Mouse (Mus musculus) heart, embryonic 16.5 days (tissue): Measurements from ENCODE around the gene Ddx54. TPM values are rescaled to one million over a fixed set of nuclear protein-coding genes. Genes with fewer than 3 reads are reported as not detected.
A peak's percentile ranks its signal among the peaks of the same experiment; 100 is the strongest.

Experiments
- ATAC-seq: fragments of 200-750 bp; cut with Nextera tagmentation; replicated peaks from 2 replicates; pipeline ENCODE4 v1.8.0; 2017; ENCODE audit warnings: moderate number of reproducible peaks; ENCODE audit not compliant: insufficient read depth, low FRiP score; ENCODE audit errors: extremely low read depth
- H3K27ac ChIP-seq: fragments of 300-500 bp; sonication (generic); 2 replicates; pipeline ENCODE4 v1.5.1; 2014; ENCODE audit warnings: mild to moderate bottlenecking, low read length, control low read depth, moderate library complexity
- H3K27me3 ChIP-seq: fragments of 300-500 bp; sonication (generic); 2 replicates; pipeline ENCODE4 v1.6.1; 2014; ENCODE audit warnings: low read length, mixed read lengths; ENCODE audit not compliant: control insufficient read depth, insufficient read depth
- H3K36me3 ChIP-seq: fragments of 300-500 bp; sonication (generic); 2 replicates; pipeline ENCODE4 v1.6.1; 2014; ENCODE audit not compliant: control insufficient read depth, insufficient read depth
- H3K4me1 ChIP-seq: fragments of 300-500 bp; sonication (generic); 2 replicates; pipeline ENCODE4 v1.6.1; 2014; ENCODE audit warnings: low read length, mixed read lengths; ENCODE audit not compliant: control insufficient read depth, insufficient read depth
- H3K4me2 ChIP-seq: fragments of 300-500 bp; sonication (generic); 2 replicates; pipeline ENCODE4 v1.6.1; 2014; ENCODE audit warnings: low read depth, mild to moderate bottlenecking, control low read depth, low read length
- H3K4me3 ChIP-seq: fragments of 300-500 bp; sonication (generic); 2 replicates; pipeline ENCODE4 v1.5.1; 2014; ENCODE audit warnings: mild to moderate bottlenecking, control low read depth, low read length
- H3K9ac ChIP-seq: fragments of 300-500 bp; sonication (generic); 2 replicates; pipeline ENCODE4 v1.6.1; 2014; ENCODE audit warnings: low read length, control low read depth
- H3K9me3 ChIP-seq: fragments of 300-500 bp; sonication (generic); replicated peaks from 2 replicates; pipeline ENCODE4 v1.6.1; 2016; ENCODE audit warnings: low read length; ENCODE audit not compliant: control insufficient read depth
- WGBS: fragments of 180-500 bp; shearing (Covaris S2); extraction: QIAGEN DNeasy Blood & Tissue Kit; methylation state at CpG from one replicate; pipeline ENCODE4 v1.1.7; 2014; 5-methylcytosine and 5-hydroxymethylcytosine counted together
- polyA plus RNA-seq: library from polyadenylated mRNA; unstranded; fragments of >200 nt; fragmentation: Nextera tagmentation; extraction: Ambion mirVana; gene quantifications from 2 replicates; pipeline ENCODE4 v1.2.1, GENCODE M21; 2015

Gene Ddx54
- polyA plus RNA-seq = 30.2 and 35.0 TPM in 2 replicates

- H3K4me1 ChIP-seq = peaks cover 14% of the 10 kb centered on the region
- no peaks in the 10 kb centered on the region for H3K27me3 ChIP-seq
- peaks cover 5% of the 10 kb centered on the region for H3K9me3 ChIP-seq
- peak within 1 kb of the TSS; percentile 67 for H3K9ac ChIP-seq
- peak within 1 kb of the TSS; percentile 60 for H3K4me3 ChIP-seq
- H3K36me3 ChIP-seq = peaks cover 13% of the 10 kb centered on the region
- WGBS = under 1% methylated on average over 22 of the region's 22 CpGs
- H3K27ac ChIP-seq = peak within 1 kb of the TSS; percentile 81
- peak; percentile 84 for ATAC-seq
- H3K4me2 ChIP-seq = peak within 1 kb of the TSS; percentile 90
Observed at GRCm38 (mm10) chr5:120612442-120612821, at the start of gene Ddx54, which contains the start of gene Rita1. Gene Ddx54 (plus strand): TSS chr5:120612739. Gene Rita1 (minus strand): TSS chr5:120612589.

- ATAC-seq = peak; percentile 44
- Histone ChIP-seq H3K9me3 (no peaks in the 10 kb centered on the region), H3K27me3 (no peaks in the 10 kb centered on the region), H3K9ac (peak overlapping the region; percentile 50; the same call in 1 of the 2 replicates), H3K4me2 (0 out of 2 replicates have a peak overlapping the region, but pooled peaks have one; percentile 19), H3K4me3 (no peak overlapping the region), H3K27ac (peak overlapping the region; percentile 83), H3K4me1 (peaks cover 51% of the 10 kb centered on the region), H3K36me3 (no peaks in the 10 kb centered on the region)
- WGBS = 39% methylated on average over 28 of the region's 28 CpGs
Observed at GRCm38 (mm10) chr5:120562956-120563913, 49.3 kb upstream of the Ddx54 start.

- Histone ChIP-seq H3K4me3 (no peak overlapping the region), H3K27me3 (no peaks in the 10 kb centered on the region), H3K36me3 (no peaks in the 10 kb centered on the region), H3K9ac (no peak overlapping the region), H3K4me2 (no peak overlapping the region), H3K4me1 (peaks cover 53% of the 10 kb centered on the region), H3K9me3 (no peaks in the 10 kb centered on the region), H3K27ac (peak overlapping the region; percentile 56)
- WGBS = 30% methylated on average over 4 of the region's 4 CpGs
- ATAC-seq = no peak
Observed at GRCm38 (mm10) chr5:120563914-120564311, 48.6 kb upstream of the Ddx54 start.

GRCm38 (mm10) chr5:120565171-120565905 lies 47.2 kb upstream of the Ddx54 start:
- Histone ChIP-seq H3K27ac (peak overlapping the region; percentile 48; the same call in 1 of the 2 replicates), H3K27me3 (no peaks in the 10 kb centered on the region), H3K9me3 (no peaks in the 10 kb centered on the region), H3K4me1 (peaks cover 51% of the 10 kb centered on the region), H3K4me2 (no peak overlapping the region), H3K36me3 (no peaks in the 10 kb centered on the region), H3K4me3 (no peak overlapping the region), H3K9ac (peak overlapping the region; percentile 22)
- WGBS = 62% methylated on average over 15 of the region's 15 CpGs
- ATAC-seq = no peak

DNA sequence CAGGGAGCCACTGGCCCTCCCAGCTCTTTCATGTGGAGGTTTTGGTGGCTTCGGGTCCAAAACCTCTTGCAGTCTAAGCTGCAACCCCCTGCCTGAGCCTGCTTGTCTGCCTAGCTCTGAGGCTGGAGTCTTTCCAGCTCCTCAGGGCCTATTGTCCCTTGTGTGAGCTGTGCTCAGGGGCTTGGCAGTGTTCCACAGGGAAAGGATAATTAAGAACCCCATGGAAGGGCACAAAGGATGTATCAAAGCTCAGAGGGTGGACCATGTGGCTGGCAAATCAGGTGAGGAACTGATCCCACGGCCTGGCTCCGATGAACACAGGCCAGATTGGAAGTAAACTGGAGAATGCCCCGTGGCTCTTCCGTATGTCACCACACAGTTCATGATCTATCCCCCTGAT lies 46.4 kb upstream of the Ddx54 start:
- peak overlapping the region; percentile 48 for H3K27ac ChIP-seq
- ATAC-seq = 0 out of 2 replicates have a peak, but pooled peaks have one; percentile 29
- H3K4me3 ChIP-seq = no peak overlapping the region
- no peak overlapping the region for H3K4me2 ChIP-seq
- H3K9ac ChIP-seq = peak overlapping the region; percentile 22
- H3K36me3 ChIP-seq = no peaks in the 10 kb centered on the region
- H3K27me3 ChIP-seq = no peaks in the 10 kb centered on the region
- H3K4me1 ChIP-seq = peaks cover 56% of the 10 kb centered on the region
- WGBS = 43% methylated on average over 5 of the region's 5 CpGs
- H3K9me3 ChIP-seq = no peaks in the 10 kb centered on the region

GRCm38 (mm10) chr5:120566681-120567252 lies 45.8 kb upstream of the Ddx54 start:
- Histone ChIP-seq H3K9me3 (no peaks in the 10 kb centered on the region), H3K27ac (peak overlapping the region; percentile 48; the same call in 1 of the 2 replicates), H3K4me2 (no peak overlapping the region), H3K4me1 (peaks cover 61% of the 10 kb centered on the region), H3K4me3 (no peak overlapping the region), H3K36me3 (no peaks in the 10 kb centered on the region), H3K9ac (no peak overlapping the region), H3K27me3 (no peaks in the 10 kb centered on the region)
- WGBS = 39% methylated on average over 9 of the region's 9 CpGs
- ATAC-seq = no peak

DNA sequence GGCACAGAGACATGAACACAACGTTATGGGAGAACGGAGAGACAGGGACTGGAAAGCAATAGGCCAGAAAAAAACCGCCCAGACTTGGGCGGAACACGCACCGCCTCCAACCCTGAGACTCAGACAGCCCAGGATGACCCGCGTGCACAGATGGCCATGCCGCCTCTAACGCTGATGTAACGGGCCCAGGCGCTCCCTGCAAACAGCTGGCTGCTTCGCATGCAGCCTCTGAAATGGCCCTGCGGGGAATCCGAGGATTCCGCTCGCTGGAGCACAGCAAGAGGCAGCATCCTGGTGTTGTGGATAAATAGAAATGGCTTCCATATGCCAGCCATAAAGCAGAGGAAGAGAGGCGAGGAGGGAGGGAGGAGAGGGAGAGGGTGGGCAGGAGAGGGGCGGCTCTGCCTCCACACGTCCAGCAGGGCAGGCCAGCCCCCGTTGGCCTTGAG lies 45.3 kb upstream of the Ddx54 start:
- H3K27ac ChIP-seq = no peak overlapping the region
- no peaks in the 10 kb centered on the region for H3K9me3 ChIP-seq
- H3K4me3 ChIP-seq = no peak overlapping the region
- 61% methylated on average over 21 of the region's 21 CpGs for WGBS
- no peaks in the 10 kb centered on the region for H3K36me3 ChIP-seq
- H3K4me2 ChIP-seq = no peak overlapping the region
- H3K9ac ChIP-seq = no peak overlapping the region
- no peak for ATAC-seq
- H3K4me1 ChIP-seq = peaks cover 62% of the 10 kb centered on the region
- no peaks in the 10 kb centered on the region for H3K27me3 ChIP-seq

- H3K27me3 ChIP-seq = no peaks in the 10 kb centered on the region
- 67% methylated on average over 14 of the region's 14 CpGs for whole genome bisulfite sequencing
- ATAC-seq = no peak
- H3K9me3 ChIP-seq = no peaks in the 10 kb centered on the region
- no peak overlapping the region for H3K4me2 ChIP-seq
- no peaks in the 10 kb centered on the region for H3K36me3 ChIP-seq
- peaks cover 59% of the 10 kb centered on the region for H3K4me1 ChIP-seq
- H3K4me3 ChIP-seq = no peak overlapping the region
- H3K27ac ChIP-seq = no peak overlapping the region
- H3K9ac ChIP-seq = no peak overlapping the region
Observed at GRCm38 (mm10) chr5:120567761-120568211, 44.8 kb upstream of the Ddx54 start.
